Mouse (Mus musculus): ENCODE measurements around the gene Gm10570.

Gm10570 gene

GRCm38 (mm10) chr4:130308231-130309081 is at the start of gene Gm10570, which contains the start of gene Fabp3:
TSS of gene Gm10570 (minus strand) at chr4:130308674.
TSS of gene Fabp3 (plus strand) at chr4:130308595.
- DNase-seq (ENCODE audit: low spot score in 2 of 2) = peak; percentile 76 to 82

- no peak for DNase-seq (ENCODE audit: low spot score in 2 of 2)
Measured at GRCm38 (mm10) chr4:130357946-130358345, 49.5 kb upstream of the Gm10570 start.

DNA sequence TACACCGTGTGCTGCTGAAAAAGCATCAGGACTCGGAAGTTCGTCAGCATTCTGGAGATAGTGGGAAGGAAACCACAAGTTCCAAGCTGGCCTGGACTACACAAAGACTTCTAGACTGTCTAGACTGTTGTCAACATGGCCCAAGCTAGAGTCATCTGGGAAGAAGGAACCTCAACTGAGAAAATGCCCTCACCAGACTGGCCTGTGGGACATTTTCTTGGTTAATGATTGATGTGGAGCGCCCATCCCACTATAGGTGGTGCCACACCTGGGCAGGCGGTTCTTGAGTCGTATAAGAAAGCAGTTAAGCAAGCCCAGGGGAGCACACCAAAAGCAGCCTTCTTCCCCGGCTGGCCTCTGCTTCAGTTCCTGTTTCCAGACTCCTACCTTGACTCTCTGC is 44.1 kb upstream of the Gm10570 start:
- no peak for DNase-seq (ENCODE audit: low spot score in 2 of 2)

DNA sequence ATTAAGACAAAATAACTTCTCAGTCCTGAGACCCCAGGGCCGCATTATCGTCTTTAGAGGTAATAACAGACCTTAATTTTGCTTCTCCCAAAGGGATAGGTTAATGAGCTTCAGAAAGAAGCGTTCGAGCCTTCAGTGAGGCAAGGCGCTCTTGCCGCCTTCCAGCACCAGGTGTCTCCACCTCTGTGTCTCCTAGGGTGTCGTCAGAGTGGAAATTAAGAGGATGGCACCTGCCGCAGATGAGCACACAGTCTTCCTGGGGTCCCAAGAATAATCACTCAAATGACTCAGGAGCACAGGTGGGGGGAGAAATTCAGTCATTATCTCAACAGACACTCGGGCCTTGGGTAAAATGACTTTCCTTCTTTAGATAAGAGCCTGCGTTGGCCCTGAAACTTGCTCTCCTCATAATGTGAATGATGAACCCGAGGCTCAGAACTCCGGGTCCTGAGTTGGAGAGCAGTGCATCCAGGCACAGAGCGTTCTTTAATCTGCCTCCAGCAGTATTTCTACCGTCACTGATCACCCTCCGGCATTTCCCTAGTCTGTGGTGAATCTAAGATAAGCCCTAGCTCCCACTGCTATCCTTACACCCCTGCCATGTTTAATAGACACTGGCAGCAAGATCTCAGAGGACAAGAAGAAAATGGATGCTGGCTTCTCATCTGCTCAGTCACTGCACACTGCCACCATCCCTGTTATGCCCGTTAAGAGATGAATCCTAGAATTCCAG is 42.4 kb upstream of the Gm10570 start:
- DNase-seq (ENCODE audit: low spot score in 2 of 2) = no peak

- no peak for DNase-seq (ENCODE audit: low spot score in 2 of 2)
Measured at GRCm38 (mm10) chr4:130349666-130350065, 41.2 kb upstream of the Gm10570 start.

DNA sequence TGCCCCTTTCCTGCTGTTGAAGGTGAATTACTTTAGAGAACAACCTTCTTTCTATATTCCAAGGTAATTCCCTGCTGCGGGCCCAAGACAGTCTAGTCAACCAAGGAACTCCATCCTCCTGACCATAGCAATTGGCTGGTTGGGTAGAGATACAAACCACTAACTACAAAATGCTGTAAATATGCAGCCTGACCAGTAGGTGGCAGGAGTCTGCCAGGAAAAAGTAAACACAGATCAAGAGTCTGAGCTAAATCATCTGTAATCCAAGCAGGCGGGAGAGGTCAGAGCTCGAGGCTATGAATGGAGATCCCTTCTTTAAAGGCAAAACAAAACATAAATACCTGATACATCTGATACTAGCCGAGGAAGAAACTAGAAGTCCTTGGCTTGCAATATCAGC is 33.2 kb upstream of the Gm10570 start:
- DNase-seq (ENCODE audit: low spot score in 2 of 2) = peak; percentile 28 to 59

DNA sequence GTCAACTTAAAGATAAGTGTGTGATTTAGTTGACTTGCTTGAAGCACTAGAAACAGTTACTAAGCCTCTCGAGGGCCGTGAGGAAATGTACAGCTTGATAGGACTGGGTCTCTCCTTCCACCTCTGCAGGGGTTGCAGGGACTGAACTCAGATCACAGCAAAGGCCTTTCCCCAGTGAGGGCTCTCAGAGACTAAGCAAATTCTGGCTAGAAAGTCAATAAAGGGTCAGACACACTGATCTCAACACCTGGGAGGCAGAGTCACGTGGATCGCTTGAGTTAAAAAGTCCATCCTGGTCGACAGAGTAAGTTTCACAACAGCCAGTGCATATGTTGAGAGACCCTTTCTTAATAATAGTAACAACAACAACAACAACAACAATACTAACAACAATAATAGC is 27.4 kb upstream of the Gm10570 start:
- DNase-seq (ENCODE audit: low spot score in 2 of 2) = no peak

GRCm38 (mm10) chr4:130327366-130327765 is 18.9 kb upstream of the Gm10570 start:
- no peak for DNase-seq (ENCODE audit: low spot score in 2 of 2)

GRCm38 (mm10) chr4:130325446-130325845 is 17.0 kb upstream of the Gm10570 start:
- no peak for DNase-seq (ENCODE audit: low spot score in 2 of 2)

DNA sequence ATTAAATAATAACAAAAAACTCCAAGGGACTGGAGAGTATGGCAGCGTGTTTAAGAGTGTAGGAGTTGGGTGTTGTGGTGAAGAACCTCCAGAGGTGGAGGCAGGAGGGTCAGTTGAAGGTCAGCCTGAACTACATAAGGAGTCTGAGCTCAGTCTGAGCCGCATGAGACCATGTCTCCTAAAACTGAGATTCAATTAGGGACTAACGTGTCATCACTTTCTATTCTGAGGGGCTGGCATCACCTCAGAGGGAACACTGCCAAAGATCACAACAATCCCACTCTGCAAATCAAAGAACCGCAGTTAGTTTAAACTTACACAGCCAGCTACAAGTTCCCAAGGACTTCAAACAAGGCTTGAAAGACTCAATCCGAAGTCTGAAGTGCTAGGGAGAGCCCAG is 15.1 kb upstream of the Gm10570 start:
- no peak for DNase-seq (ENCODE audit: low spot score in 2 of 2)

DNA sequence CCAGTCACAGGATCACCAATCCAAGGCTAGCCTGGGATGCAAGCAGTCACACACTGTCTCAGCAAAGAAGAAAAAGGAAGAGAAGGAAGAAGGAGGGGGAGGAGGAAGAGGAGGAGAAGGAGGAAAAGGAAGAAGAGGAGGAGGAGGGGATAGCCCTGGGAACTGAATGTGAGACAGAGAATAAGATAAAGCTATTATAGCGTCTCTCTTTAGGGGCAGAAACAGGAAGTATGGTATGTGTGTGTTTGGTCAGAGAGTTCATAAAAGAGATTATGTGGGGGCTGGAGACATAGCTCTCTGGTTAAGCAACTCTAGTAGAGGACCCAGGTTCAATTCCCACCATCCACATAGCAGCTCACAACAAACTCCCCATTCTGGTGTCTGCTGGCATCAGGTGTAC is 14.7 kb upstream of the Gm10570 start:
- no peak for DNase-seq (ENCODE audit: low spot score in 2 of 2)

GRCm38 (mm10) chr4:130322567-130322966 is 14.1 kb upstream of the Gm10570 start:
- DNase-seq (ENCODE audit: low spot score in 2 of 2) = no peak

- no peak for DNase-seq (ENCODE audit: low spot score in 2 of 2)
Measured at GRCm38 (mm10) chr4:130321640-130322039, 13.2 kb upstream of the Gm10570 start.

DNA sequence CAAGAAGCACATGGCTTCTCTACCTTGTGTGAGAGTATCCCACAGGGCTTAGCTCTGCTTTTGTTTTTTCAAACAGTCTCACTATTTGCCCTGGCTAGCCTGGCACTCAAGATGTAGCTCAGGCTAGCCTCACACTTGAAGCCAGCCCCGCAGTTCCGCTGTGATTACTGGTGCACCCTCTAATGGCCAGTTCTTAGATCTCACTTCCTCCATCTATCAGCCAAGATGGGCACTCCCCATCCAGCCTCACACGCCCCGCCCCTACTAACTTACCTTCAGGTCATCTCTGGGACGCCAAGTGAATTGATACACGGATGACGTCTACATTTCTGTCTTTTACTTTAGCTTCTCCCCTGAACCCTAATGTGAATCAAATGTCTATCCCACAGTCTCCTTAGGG is 11.1 kb upstream of the Gm10570 start:
- no peak for DNase-seq (ENCODE audit: low spot score in 2 of 2)

- no peak for DNase-seq (ENCODE audit: low spot score in 2 of 2)
Measured at GRCm38 (mm10) chr4:130318122-130318521, 9.6 kb upstream of the Gm10570 start.

GRCm38 (mm10) chr4:130316691-130317090 is 8.2 kb upstream of the Gm10570 start:
- no peak for DNase-seq (ENCODE audit: low spot score in 2 of 2)

- DNase-seq (ENCODE audit: low spot score in 2 of 2) = no peak
Measured at GRCm38 (mm10) chr4:130315771-130316527, 7.5 kb upstream of the Gm10570 start.

GRCm38 (mm10) chr4:130313552-130313951 is 5.1 kb upstream of the Gm10570 start:
- no peak for DNase-seq (ENCODE audit: low spot score in 2 of 2)

- DNase-seq (ENCODE audit: low spot score in 2 of 2) = no peak
Measured at GRCm38 (mm10) chr4:130312526-130312925, 4.1 kb upstream of the Gm10570 start.

DNA sequence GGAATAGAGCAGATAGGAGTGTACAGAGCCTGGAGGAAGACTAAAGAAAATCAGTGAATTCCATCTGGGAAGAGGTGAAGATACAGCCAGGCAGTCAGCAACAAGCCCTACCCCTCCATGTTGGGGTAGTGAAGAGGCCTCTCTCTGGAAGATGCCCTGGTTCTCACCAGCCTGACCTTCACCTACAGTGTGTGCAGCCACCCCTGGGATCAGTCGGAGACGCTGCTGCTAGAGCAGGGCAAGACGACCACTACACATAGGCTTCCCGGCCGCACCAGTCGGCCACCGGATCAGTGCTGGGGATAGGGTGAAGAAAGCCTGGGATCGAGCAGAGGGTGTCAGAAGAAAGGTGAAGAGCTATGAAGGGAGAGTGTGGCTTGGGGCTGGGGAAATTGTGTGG is 780 bp upstream of the Gm10570 start:
- peak in 1 of 2 experiments; percentile 26 for DNase-seq (ENCODE audit: low spot score in 2 of 2)

GRCm38 (mm10) chr4:130307851-130308230 is 633 bp downstream of the Gm10570 start:
- peak; percentile 48 to 51 for DNase-seq (ENCODE audit: low spot score in 2 of 2)
